Mouse (Mus musculus) adrenal gland, postnatal 4 days (tissue): ENCODE data around the gene Tmod3. TPM values are rescaled to one million over a fixed set of nuclear protein-coding genes. Genes with fewer than 3 reads are reported as not detected.
"Not testable (repeated sequence)": the region's sequence is repeated elsewhere in the genome, so short reads cannot be mapped to it uniquely, and the experiment has no call there.

Source experiments
- DNase-seq, 2 experiments: peaks; one replicate each; pipeline ENCODE4 v3.0.0; 2021 to 2022; ENCODE audit warnings: low spot score in 2 of 2, mixed read lengths in 2 of 2
- total RNA-seq, 2 experiments: library from RNA; stranded (reverse); gene quantifications; 2 replicates each; pipeline ENCODE4 v1.2.3; 2021

The Tmod3 gene
- total RNA-seq, 2 experiments from 2014 or later = 75.2 to 89.6 TPM

- DNase-seq = no peak
Measured at GRCm38 (mm10) chr9:75558812-75559511, 495 bp downstream of the Tmod3 start.

GRCm38 (mm10) chr9:75558360-75558759 lies 1.1 kb downstream of the Tmod3 start:
- DNase-seq = no peak

GRCm38 (mm10) chr9:75553719-75554118 lies 5.7 kb downstream of the Tmod3 start:
- no peak for DNase-seq

GRCm38 (mm10) chr9:75551342-75551741 lies 8.1 kb downstream of the Tmod3 start:
- no peak for DNase-seq

GRCm38 (mm10) chr9:75549010-75549409 lies 10.4 kb downstream of the Tmod3 start:
- DNase-seq = no peak

- DNase-seq = peak; percentile 17 to 61
Measured at GRCm38 (mm10) chr9:75546885-75547553, 12.4 kb downstream of the Tmod3 start.

- no peak for DNase-seq
Measured at GRCm38 (mm10) chr9:75545514-75545913, 13.9 kb downstream of the Tmod3 start.

GRCm38 (mm10) chr9:75541497-75541896 lies 18.0 kb downstream of the Tmod3 start:
- no peak for DNase-seq

- no peak for DNase-seq
Measured at GRCm38 (mm10) chr9:75536422-75536821, 23.0 kb downstream of the Tmod3 start.

GRCm38 (mm10) chr9:75534431-75534962 lies 25.0 kb downstream of the Tmod3 start:
- no peak for DNase-seq

GRCm38 (mm10) chr9:75532989-75533388 lies 26.5 kb downstream of the Tmod3 start:
- DNase-seq = not testable (repeated sequence)

- DNase-seq = no peak
Measured at GRCm38 (mm10) chr9:75532461-75532860, 27.0 kb downstream of the Tmod3 start.

- DNase-seq = no peak
Measured at GRCm38 (mm10) chr9:75529358-75529757, 30.1 kb downstream of the Tmod3 start.

- DNase-seq = no peak
Measured at GRCm38 (mm10) chr9:75528096-75528495, 31.4 kb downstream of the Tmod3 start.

- no peak for DNase-seq
Measured at GRCm38 (mm10) chr9:75527368-75528059, 31.9 kb downstream of the Tmod3 start.

- no peak for DNase-seq
Measured at GRCm38 (mm10) chr9:75523646-75524045, 35.8 kb downstream of the Tmod3 start.

- no peak for DNase-seq
Measured at GRCm38 (mm10) chr9:75522217-75522616, 37.2 kb downstream of the Tmod3 start.

- DNase-seq = peak in 1 of 2 experiments; percentile 17
Measured at GRCm38 (mm10) chr9:75521788-75522187, 37.7 kb downstream of the Tmod3 start.

GRCm38 (mm10) chr9:75520940-75521339 lies 38.5 kb downstream of the Tmod3 start:
- DNase-seq = no peak

- no peak for DNase-seq
Measured at GRCm38 (mm10) chr9:75517751-75518150, 41.7 kb downstream of the Tmod3 start.

- DNase-seq = no peak
Measured at GRCm38 (mm10) chr9:75515464-75516113, 43.9 kb downstream of the Tmod3 start.
